Mouse (Mus musculus) stomach, postnatal 0 days (tissue): Measurements from ENCODE around the gene Cdca3.

ENCODE experiments used
- CTCF ChIP-seq: IDR thresholded peaks from 2 replicates; pipeline ENCODE4 v1.5.1; 2016; ENCODE audit warnings: antibody characterized with exemption, low read depth, mild to moderate bottlenecking, moderate library complexity
- EP300 ChIP-seq: optimal IDR thresholded peaks from 2 replicates; pipeline ENCODE3; 2016; ENCODE audit warnings: antibody characterized with exemption

- TF ChIP-seq EP300: no peak
- no peak for TF ChIP-seq CTCF
Measured at GRCm38 (mm10) chr6:124861802-124862201, 32.5 kb downstream of the Cdca3 start.
